Mouse (Mus musculus): ENCODE measurements around the gene Htt. TPM values are rescaled to one million over a fixed set of nuclear protein-coding genes. Genes with fewer than 3 reads are reported as not detected.
A peak's percentile ranks its signal among the peaks of the same experiment; 100 is the strongest.
"Not testable (repeated sequence)": the region's sequence is repeated elsewhere in the genome, so short reads cannot be mapped to it uniquely, and the experiment has no call there.

Gene Htt
- polyA plus RNA-seq (2012; ENCODE audit: insufficient read depth, insufficient read length, low replicate concordance, missing spikeins) = 45.7 TPM in 1 of 2 replicates, not detected in the other

GRCm38 (mm10) chr5:34761509-34761908, at the start of gene Htt:
Htt (plus strand) TSS chr5:34761740.
- TF ChIP-seq CTCF (IDR thresholded peaks at IDR 0.05; ENCODE audit: insufficient read depth, low read depth, low read length) (no peak), POLR2A (IDR thresholded peaks at IDR 0.05; ENCODE audit: insufficient read depth, low read depth, low read length) (peak; percentile 90)
- H3K27ac ChIP-seq (ENCODE audit: insufficient read depth, low read depth, low read length) = peak within 1 kb of the TSS; percentile 84
- WGBS = under 1% methylated on average over 35 of the region's 35 CpGs
- H3K4me3 ChIP-seq (ENCODE audit: insufficient read depth, low read depth, low read length) = peak within 1 kb of the TSS; percentile 89
- peaks cover 5% of the 10 kb centered on the region for H3K4me1 ChIP-seq (ENCODE audit: control insufficient read depth, insufficient read depth, low read length)

DNA sequence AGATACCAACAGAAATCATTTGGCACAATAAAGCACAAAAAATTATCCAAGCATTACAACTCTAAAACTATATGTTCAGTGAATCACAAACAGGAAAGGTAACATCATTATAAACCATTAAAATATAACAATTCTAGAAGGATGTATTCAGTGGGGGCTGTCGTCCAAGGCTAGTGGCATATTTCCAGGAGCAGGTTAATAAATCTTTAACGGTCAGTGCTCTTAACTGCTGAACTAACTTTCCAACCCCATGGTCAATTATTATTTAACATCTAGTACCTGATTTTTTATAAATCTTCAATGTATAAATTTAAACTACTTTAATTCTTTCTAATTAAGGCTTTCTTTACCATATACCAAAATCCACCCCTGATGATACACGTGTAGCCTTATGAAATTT, 47.2 kb upstream of the Htt start:
- not testable (repeated sequence) for H3K4me3 ChIP-seq (ENCODE audit: insufficient read depth, low read depth, low read length); H3K27ac ChIP-seq (ENCODE audit: insufficient read depth, low read depth, low read length); H3K4me1 ChIP-seq (ENCODE audit: control insufficient read depth, insufficient read depth, low read length)
- 85% methylated on average over 3 of the region's 3 CpGs for WGBS

DNA sequence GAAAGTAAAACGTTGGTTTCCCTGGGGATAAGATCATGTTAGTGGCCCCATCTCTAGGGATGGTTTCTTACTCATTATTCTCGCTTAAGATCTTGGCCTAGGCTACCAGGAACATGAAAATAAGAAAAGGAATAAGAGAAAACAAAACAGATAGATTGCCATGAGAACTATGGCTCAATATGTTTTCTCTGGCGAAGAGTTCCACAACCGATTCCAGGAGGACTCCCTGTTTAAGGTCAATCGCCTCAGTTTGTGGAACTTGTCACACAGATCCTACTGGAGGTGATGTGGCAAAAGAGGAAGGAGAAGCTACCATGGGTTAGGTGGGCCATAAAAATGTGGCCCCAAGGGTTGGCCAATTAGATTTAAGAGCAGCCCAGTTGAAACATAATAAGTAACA, 46.7 kb upstream of the Htt start:
- H3K4me1 ChIP-seq (ENCODE audit: control insufficient read depth, insufficient read depth, low read length) = no peaks in the 10 kb centered on the region
- TF ChIP-seq POLR2A (IDR thresholded peaks at IDR 0.05; ENCODE audit: insufficient read depth, low read depth, low read length) (no peak), CTCF (IDR thresholded peaks at IDR 0.05; ENCODE audit: insufficient read depth, low read depth, low read length) (no peak)
- H3K4me3 ChIP-seq (ENCODE audit: insufficient read depth, low read depth, low read length) = no peak overlapping the region
- WGBS = 90% methylated on average over 5 of the region's 5 CpGs
- H3K27ac ChIP-seq (ENCODE audit: insufficient read depth, low read depth, low read length) = no peak overlapping the region

DNA sequence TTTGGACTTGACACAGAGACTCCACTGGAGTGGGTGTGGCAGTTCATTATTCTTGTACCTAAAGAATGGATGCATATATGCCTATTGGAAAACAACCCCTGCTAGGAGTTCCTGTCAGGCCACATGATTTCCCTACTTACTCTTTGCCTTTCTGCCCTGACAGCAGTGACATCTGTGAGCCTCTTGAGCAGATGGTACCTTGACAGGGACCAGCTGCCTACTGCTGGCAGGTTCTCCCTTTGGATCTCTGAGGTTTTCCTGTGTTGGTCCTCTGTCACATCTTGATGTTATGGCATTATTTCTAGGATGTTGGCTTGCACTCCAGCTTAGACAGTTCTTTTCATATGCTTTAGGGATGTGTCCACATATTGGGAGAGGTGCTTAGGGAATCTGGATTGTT, 32.4 kb upstream of the Htt start:
- H3K4me1 ChIP-seq (ENCODE audit: control insufficient read depth, insufficient read depth, low read length) = no peaks in the 10 kb centered on the region
- no peak overlapping the region for H3K27ac ChIP-seq (ENCODE audit: insufficient read depth, low read depth, low read length)
- no peak for TF ChIP-seq POLR2A (IDR thresholded peaks at IDR 0.05; ENCODE audit: insufficient read depth, low read depth, low read length)
- no peak for TF ChIP-seq CTCF (IDR thresholded peaks at IDR 0.05; ENCODE audit: insufficient read depth, low read depth, low read length)
- H3K4me3 ChIP-seq (ENCODE audit: insufficient read depth, low read depth, low read length) = no peak overlapping the region

GRCm38 (mm10) chr5:34730255-34730654, 31.3 kb upstream of the Htt start:
- Histone ChIP-seq H3K27ac (ENCODE audit: insufficient read depth, low read depth, low read length) (no peak overlapping the region), H3K4me3 (ENCODE audit: insufficient read depth, low read depth, low read length) (no peak overlapping the region), H3K4me1 (ENCODE audit: control insufficient read depth, insufficient read depth, low read length) (no peaks in the 10 kb centered on the region)
- TF ChIP-seq POLR2A (IDR thresholded peaks at IDR 0.05; ENCODE audit: insufficient read depth, low read depth, low read length) (no peak), CTCF (IDR thresholded peaks at IDR 0.05; ENCODE audit: insufficient read depth, low read depth, low read length) (no peak)
- 81% methylated on average over 1 of the region's 1 CpGs for whole genome bisulfite sequencing

DNA sequence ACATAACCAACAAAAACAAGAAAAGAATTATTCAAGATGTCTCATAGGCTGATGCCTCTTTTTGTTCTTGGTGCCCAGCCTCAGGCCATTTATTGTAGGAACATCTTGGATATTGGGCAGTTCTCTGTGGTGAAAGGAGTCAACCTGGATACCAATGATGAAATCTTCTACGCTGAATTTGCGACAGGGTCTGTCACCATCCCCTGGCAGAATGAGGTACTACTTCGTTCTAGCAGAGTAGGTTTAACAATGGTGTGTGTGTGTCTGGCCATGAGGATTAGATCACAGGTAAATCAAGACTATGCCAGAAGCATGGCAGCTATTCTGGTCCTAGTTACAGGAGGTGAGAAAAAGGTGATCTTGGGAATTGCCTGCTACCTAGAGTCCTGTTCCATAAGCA, 10.1 kb upstream of the Htt start:
- no peak for TF ChIP-seq CTCF (IDR thresholded peaks at IDR 0.05; ENCODE audit: insufficient read depth, low read depth, low read length)
- TF ChIP-seq POLR2A (IDR thresholded peaks at IDR 0.05; ENCODE audit: insufficient read depth, low read depth, low read length) = no peak
- no peak overlapping the region for H3K27ac ChIP-seq (ENCODE audit: insufficient read depth, low read depth, low read length)
- WGBS = 67% methylated on average over 3 of the region's 3 CpGs
- no peak overlapping the region for H3K4me3 ChIP-seq (ENCODE audit: insufficient read depth, low read depth, low read length)
- H3K4me1 ChIP-seq (ENCODE audit: control insufficient read depth, insufficient read depth, low read length) = no peaks in the 10 kb centered on the region

DNA sequence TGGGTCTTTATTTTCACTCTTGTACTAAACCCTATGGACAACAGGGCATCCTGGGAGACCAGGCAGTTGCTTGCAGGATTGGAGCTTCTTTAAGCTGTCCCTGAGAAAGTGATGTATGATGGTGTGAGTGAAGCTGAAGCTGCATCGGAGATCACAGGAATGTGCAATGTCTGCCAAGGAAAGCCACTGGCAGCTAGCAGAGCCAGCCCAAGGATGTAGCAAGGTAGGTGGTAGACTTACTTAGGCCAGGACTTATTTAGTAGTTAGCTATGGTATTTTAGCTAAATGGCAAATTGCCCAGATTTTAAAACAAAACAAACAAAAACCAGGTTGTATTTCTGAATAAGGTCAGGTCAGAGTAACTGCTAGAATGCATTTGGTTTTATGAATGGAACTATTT, 2.8 kb upstream of the Htt start:
- TF ChIP-seq CTCF (IDR thresholded peaks at IDR 0.05; ENCODE audit: insufficient read depth, low read depth, low read length) (no peak), POLR2A (IDR thresholded peaks at IDR 0.05; ENCODE audit: insufficient read depth, low read depth, low read length) (no peak)
- peaks cover 5% of the 10 kb centered on the region for H3K4me1 ChIP-seq (ENCODE audit: control insufficient read depth, insufficient read depth, low read length)
- 81% methylated on average over 1 of the region's 1 CpGs for WGBS
- H3K27ac ChIP-seq (ENCODE audit: insufficient read depth, low read depth, low read length) = no peak overlapping the region
- no peak overlapping the region for H3K4me3 ChIP-seq (ENCODE audit: insufficient read depth, low read depth, low read length)

DNA sequence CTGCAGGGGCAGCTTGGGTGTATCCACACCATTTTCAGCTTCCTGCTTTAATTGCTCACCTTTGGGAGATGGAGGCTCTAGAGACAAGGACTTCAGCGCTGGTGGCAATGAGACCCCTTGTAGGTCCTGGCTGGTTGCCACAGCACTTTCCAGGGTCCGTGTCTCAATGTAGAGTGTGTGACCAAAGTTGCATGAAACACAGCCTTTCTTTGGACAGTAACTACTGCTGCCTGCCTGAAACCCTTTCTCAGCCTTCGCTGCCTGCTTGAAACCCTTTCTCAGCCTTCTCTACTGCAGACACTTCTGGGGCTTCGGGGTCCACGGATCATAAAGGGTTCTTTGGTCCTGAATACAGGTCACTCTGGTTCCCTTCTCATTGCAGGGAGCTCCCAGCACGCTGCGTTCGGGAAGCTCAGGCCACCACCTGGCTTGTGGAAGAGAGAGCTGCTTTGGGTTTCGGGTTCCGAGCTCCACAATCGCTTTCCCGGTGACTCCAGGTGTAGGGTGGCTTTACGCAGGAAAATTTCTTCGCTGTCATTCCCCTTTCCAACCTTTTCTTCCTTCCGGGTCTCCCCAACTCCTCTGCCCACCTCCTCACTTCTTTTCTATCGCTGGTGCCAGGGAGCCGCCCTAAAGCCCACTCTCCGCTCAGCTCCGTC, 561 bp upstream of the Htt start:
- Histone ChIP-seq H3K27ac (ENCODE audit: insufficient read depth, low read depth, low read length) (peak overlapping the region; percentile 44), H3K4me1 (ENCODE audit: control insufficient read depth, insufficient read depth, low read length) (peaks cover 5% of the 10 kb centered on the region), H3K4me3 (ENCODE audit: insufficient read depth, low read depth, low read length) (peak overlapping the region; percentile 89)
- TF ChIP-seq CTCF (IDR thresholded peaks at IDR 0.05; ENCODE audit: insufficient read depth, low read depth, low read length) (no peak), POLR2A (IDR thresholded peaks at IDR 0.05; ENCODE audit: insufficient read depth, low read depth, low read length) (no peak)
- WGBS = under 1% methylated on average over 19 of the region's 19 CpGs

DNA sequence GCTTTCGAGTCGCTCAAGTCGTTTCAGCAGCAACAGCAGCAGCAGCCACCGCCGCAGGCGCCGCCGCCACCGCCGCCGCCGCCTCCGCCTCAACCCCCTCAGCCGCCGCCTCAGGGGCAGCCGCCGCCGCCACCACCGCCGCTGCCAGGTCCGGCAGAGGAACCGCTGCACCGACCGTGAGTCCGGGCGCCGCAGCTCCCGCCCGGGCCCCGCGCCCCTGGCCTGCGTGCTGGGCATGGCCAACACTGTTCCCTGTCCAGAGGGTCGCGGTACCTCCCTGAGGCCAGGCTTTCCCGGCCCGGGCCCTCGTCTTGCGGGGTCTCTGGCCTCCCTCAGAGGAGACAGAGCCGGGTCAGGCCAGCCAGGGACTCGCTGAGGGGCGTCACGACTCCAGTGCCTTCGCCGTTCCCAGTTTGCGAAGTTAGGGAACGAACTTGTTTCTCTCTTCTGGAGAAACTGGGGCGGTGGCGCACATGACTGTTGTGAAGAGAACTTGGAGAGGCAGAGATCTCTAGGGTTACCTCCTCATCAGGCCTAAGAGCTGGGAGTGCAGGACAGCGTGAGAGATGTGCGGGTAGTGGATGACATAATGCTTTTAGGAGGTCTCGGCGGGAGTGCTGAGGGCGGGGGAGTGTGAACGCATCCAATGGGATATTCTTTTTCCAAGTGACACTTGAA, 533 bp downstream of the Htt start:
- Histone ChIP-seq H3K4me3 (ENCODE audit: insufficient read depth, low read depth, low read length) (peak overlapping the region; percentile 89), H3K27ac (ENCODE audit: insufficient read depth, low read depth, low read length) (peak overlapping the region; percentile 84), H3K4me1 (ENCODE audit: control insufficient read depth, insufficient read depth, low read length) (peaks cover 5% of the 10 kb centered on the region)
- TF ChIP-seq CTCF (IDR thresholded peaks at IDR 0.05; ENCODE audit: insufficient read depth, low read depth, low read length) (no peak), POLR2A (IDR thresholded peaks at IDR 0.05; ENCODE audit: insufficient read depth, low read depth, low read length) (no peak)
- under 1% methylated on average over 47 of the region's 54 CpGs for WGBS

Measured in olfactory bulb, adult 2 months (tissue).